Mouse (Mus musculus): Measurements from ENCODE around the gene Trmt1. TPM values are rescaled to one million over a fixed set of nuclear protein-coding genes. Genes with fewer than 3 reads are reported as not detected.
A peak's percentile ranks its signal among the peaks of the same experiment; 100 is the strongest.
"Not testable (repeated sequence)": the region's sequence is repeated elsewhere in the genome, so short reads cannot be mapped to it uniquely, and the experiment has no call there.

The Trmt1 gene
- total RNA-seq, 2 experiments from 2014 or later, result 109 to 113 TPM

DNA sequence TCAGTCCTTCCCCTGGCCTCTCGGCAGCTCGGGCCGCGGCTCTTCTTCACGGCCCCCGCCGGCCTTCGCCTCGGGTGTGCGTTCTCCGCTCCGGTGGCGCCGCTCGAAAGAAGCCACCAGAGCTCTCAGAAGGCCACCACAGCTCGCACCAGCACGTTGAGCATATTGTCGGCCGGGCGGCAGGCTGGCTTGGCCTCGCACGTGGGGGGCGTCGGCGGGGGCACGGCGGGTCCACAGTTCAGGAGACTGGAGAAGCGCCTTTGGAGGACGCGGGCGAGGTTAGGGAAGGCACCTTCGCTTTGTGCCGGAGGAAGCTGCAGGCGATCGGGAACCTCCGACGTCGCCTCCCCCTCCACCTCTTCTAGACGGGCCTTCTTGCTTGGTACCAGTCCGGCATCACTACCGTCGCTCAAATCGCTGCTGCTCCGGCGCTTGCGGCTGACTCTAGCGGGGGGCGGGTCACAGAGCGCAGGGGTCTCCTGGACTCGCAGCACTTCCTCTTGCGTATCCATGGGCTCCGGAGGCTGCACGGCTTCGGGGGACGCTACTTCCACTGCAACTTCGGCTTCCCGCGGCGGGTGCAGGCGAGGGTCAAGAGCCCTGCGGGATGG lies 24.0 kb upstream of the Trmt1 start:
- no peak for TF ChIP-seq CTCF (conservative IDR thresholded peaks at IDR 0.05)
- Histone ChIP-seq H3K27ac (peak overlapping the region; percentile 89), H3K4me3 (peak overlapping the region; percentile 85)
- no peak for DNase-seq (ENCODE audit: low spot score in 2 of 2)

DNA sequence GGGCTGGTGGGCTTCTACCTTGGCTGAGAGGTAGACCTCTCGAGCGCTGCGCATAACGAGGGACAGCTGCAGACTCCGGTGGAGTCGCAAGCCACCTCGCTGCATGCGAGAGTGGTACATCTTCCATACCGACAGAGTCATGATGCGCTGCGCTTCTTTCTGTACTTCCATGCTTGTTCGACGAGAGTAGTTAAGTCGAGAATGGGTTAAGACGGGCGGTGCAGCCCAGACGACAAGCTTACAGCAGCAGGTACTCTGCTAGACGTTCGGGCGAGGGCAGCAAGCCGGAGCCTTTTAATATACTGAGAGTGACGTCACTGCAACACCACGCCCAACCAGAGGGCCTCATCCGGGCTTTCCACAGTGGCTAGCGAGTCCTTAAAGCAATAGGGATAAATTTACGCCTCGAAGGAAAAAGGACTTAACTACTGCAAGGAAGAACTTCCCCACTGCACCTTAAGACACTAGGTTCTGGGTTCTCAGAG lies 23.5 kb upstream of the Trmt1 start, which contains the start of gene Ier2:
Ier2 (minus strand) TSS at position 272 of the 485 bp plus-strand sequence.
- peak within 1 kb of the TSS; percentile 89 for H3K27ac ChIP-seq
- TF ChIP-seq CTCF (conservative IDR thresholded peaks at IDR 0.05), result peak; percentile 34
- H3K4me3 ChIP-seq, result peak within 1 kb of the TSS; percentile 85
- peak; percentile 89 to 93 for DNase-seq (ENCODE audit: low spot score in 2 of 2)

DNA sequence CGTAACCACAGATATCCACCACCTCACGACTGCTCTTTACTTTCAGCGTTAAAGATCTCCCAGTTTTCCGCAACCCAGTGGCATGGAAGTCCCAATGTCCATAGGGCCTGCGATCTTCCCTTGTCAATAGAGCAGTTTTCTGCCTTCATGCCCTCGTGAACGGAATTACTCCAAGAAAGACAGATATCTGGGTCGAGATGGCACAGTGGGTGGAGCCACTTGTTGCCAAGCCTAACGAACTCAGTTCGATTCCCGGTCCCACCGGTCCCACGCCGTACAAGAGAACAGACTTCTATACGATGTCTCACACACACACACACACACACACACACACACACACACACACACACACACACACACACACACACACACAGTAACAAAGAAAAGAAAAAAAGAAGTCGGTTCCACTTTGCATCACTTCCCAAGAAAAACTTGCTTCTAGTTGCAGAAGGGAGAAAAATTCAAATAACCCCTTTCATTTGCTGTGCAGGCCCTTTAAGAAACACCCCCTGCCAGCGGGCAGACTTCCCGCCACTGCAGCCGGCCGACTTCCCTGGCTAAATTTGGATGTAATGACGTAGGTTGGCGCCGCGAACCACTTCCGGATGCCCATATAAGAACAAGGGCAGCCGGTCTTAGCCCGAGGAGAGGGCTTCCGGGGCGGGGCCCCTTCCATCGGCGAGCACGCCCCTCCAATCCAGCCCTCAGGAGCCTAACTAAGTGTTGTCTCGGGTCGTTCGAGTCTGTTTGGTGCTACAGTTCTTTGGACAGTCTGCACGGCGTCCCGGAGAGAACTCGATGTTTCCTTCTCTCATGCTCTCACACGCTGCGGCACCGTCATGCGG lies 22.4 kb upstream of the Trmt1 start:
- peak overlapping the region; percentile 86 for H3K27ac ChIP-seq
- peak overlapping the region; percentile 85 for H3K4me3 ChIP-seq
- TF ChIP-seq CTCF (conservative IDR thresholded peaks at IDR 0.05), result no peak
- peak; percentile 96 to 97 for DNase-seq (ENCODE audit: low spot score in 2 of 2)

DNA sequence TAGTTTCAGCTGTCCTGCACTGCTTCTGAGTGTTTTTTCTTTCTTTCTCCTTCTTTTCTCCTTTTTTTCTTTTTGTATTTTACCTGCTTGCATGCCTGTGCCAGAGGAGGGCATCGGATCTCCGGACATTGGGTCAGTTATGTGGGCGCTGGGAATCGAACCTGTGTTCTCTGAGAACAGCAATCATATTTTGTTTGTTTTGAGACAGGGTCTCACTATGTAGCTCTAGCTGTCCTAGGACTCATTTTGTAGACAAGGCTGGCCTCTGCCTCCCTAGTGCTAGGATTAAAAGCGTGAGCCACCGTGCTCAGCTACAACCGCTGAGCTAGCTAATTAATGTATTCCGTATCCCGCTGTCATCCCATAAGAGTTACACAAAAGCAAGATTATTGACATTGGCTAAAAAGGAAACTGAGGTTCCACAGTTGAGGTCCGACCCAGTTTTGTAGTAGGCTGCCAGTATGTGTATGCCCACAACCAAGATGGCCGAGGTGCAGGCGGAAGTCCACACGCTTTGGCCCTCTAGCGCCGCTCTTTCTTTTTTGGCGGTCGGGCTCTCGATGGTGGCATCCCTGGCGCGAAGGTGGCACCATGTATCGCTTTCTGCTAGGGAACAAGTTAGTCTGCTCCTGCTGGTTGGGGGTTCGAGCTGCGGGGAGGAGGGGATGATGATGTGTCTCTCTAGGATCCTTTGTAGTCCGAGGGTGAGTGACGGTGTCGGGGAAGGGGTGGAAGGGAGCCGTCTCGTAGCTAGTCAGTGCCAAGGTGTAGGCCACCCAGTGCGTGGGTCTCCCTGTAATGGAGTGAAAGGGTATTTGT lies 21.3 kb upstream of the Trmt1 start:
- Histone ChIP-seq H3K27ac (peak overlapping the region; percentile 86), H3K4me3 (peak overlapping the region; percentile 85)
- peak; percentile 79 to 85 for DNase-seq (ENCODE audit: low spot score in 2 of 2)
- peak; percentile 64 for TF ChIP-seq CTCF (conservative IDR thresholded peaks at IDR 0.05)

DNA sequence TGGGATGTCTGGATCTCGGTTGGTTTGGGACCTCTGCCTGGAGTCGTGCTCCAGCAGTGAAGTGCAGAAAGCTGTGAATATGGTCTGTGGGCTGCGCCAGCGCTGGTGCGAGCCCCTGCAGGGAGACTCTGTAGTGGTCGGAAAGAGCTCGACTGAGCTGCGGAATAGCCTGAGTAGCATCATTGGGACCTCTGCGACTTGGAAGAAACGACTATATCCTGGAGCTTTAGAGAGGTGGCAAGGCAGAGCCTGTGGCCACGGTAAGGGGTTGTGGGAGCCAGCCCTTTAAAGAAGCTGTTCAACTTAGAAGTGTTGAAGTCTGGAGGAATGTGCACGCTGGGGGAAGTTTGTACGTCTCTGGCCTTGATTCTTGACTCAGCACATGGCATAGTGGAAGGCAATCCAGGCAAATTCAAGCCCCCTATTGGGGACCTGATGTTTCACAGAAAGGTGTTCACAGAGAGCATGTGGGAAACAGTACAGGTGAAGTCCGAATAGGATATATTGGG lies 20.7 kb upstream of the Trmt1 start:
- Histone ChIP-seq H3K27ac (peak overlapping the region; percentile 86), H3K4me3 (peak overlapping the region; percentile 85)
- no peak for DNase-seq (ENCODE audit: low spot score in 2 of 2)
- TF ChIP-seq CTCF (conservative IDR thresholded peaks at IDR 0.05), result no peak

DNA sequence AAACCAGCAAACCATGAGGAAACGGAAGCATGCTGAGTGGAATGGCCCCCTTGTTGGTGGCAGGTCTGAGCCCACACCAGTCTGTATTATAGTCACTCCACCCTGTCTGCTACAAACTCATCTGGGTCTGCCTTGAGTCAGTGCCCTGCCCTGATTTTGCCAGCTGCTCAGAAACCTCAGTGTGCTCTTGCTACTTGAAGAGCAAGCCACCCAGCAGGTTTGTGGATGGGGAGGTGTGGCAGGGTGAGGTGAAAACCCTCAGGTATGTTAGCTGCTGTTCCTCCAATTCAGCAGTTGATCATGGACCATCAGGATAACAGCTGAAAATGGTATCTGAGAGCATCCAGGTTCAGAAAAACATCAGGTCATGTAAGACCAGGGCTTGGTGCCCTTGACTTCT lies 18.0 kb upstream of the Trmt1 start:
- no peak for DNase-seq (ENCODE audit: low spot score in 2 of 2)
- H3K4me3 ChIP-seq, result no peak overlapping the region
- no peak overlapping the region for H3K27ac ChIP-seq
- TF ChIP-seq CTCF (conservative IDR thresholded peaks at IDR 0.05), result no peak

DNA sequence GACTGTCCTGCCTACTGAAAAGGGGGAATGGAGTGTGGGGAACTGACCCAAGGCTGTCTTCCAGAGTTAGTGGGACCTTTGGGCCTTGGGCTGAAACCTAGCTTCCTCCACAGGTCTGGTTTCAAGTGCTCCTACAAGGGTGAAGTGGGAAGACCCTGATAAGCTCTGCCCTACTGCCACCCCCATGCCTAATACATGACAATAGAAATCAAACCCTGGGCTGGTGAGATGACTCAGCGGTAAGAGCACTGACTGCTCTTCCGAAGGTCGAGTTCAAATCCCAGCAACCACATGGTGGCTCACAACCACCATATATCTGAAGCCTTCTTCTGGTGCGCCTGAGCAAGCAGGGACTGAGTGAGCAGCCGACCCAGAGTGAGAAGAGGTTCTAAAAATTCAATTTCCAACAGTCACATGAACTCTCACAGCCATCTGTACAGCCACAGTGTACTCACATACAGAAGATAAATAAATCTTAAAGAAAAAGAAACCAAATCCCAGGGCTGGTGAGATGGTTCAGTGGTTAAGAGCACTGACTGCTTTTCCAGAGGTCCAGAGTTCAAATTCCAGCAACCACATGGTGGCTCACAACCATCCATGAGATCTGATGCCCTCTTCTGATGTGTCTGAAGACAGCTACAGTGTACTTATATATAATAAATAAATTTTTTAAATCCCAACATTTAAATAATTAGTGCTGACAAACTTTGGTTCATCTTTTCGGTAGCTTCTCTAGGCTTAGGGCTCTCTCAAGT lies 17.2 kb upstream of the Trmt1 start:
- TF ChIP-seq CTCF (conservative IDR thresholded peaks at IDR 0.05), result 0 out of 2 replicates have a peak, but pooled peaks have one; percentile 12
- DNase-seq (ENCODE audit: low spot score in 2 of 2), result no peak
- Histone ChIP-seq H3K27ac (no peak overlapping the region), H3K4me3 (no peak overlapping the region)

DNA sequence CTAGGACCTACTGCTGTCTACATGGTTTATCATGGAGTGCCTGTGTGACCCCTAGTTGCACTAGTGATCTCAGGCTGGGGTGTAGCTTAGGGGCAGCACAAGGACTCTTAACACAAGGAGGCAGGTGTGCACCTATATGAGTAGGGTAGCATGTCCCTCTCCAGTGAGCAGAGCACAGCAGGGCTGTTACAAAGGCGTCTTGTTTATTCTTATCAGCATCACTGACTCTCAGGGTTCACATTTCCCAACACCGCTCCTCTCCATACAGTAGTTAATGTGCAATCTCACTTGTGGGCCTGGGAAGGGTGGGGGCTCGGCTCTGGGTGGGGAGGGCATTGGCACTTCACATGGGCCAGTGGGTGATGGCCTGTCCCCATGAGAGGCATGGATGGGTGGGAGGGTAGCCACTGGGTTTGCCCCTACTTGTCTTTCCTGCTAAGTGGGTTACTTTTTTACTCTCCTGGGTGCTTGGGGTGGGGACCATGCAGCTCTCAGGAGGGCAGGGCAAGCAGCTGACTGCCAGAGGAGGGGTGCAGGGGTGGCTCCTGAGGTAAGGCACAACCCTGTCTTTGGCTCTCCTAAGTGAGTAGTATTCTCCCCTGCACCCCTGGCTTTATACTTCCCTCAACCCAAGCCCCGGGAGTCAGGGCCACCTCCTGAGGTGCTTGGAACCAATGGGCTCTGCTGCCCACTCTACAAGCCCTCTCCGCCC lies 15.7 kb upstream of the Trmt1 start:
- not testable (repeated sequence) for H3K4me3 ChIP-seq; H3K27ac ChIP-seq; DNase-seq (ENCODE audit: low spot score in 2 of 2)

DNA sequence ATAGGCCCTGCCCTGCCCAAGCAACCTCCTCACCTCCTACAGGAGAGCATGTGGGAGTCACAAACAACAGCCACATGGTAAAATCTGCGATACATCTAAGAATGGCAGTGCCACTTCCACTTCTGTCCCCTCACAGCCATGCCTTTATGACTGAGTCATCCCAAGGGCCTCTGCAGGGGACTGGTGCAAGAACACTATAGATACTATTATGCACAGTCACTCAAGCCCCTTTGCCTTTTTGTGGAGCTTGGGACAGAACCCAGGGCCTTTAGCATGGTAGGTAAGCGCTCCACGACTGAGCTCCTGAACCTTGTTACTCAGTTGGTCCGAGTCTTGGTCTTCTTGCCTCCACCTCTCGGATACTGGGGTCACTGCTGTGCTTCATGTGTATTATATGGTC lies 8.8 kb upstream of the Trmt1 start:
- no peak for DNase-seq (ENCODE audit: low spot score in 2 of 2)
- no peak overlapping the region for H3K27ac ChIP-seq
- TF ChIP-seq CTCF (conservative IDR thresholded peaks at IDR 0.05), result no peak
- H3K4me3 ChIP-seq, result no peak overlapping the region

DNA sequence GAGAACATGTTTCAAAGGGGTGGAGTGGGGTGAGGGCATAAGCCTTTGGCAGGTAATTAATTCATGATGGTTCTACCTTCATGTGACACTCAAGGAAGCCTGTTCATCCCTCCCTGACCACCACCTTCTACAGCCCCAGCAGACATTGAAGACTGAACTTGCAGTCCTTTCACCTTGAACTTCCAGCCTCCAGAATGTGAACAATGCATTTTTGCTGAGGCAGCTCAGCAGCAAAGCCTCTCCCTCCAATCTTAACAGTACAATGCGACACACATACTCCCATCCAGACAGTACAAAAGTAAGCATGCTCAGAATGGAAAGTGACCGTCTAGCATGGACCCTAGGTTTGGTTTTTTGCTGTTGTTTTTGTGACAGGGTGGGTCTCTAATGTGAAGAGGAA lies 4.6 kb upstream of the Trmt1 start:
- Histone ChIP-seq H3K4me3 (no peak overlapping the region), H3K27ac (no peak overlapping the region)
- TF ChIP-seq CTCF (conservative IDR thresholded peaks at IDR 0.05), result no peak
- DNase-seq (ENCODE audit: low spot score in 2 of 2), result no peak

DNA sequence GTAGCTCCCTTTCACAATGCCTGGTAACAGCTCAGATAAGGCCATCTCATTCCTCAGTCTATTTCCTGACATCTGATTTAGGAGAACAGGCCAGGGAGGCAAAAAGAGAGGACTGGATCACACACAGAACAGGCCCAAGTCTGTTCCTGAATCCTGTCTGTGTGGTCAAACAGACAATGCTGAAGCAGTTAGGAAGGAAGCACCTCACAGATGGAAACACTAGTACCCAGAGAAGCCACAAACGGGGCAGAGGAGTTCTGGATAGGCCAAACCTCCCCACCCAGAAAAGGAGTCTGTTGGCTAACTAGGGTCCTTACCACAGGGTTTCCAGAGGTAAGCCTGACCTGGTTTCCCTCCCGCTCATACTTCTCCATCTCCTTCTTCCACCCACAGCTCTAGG lies 3.9 kb upstream of the Trmt1 start:
- no peak for DNase-seq (ENCODE audit: low spot score in 2 of 2)
- H3K27ac ChIP-seq, result 0 out of 2 replicates have a peak overlapping the region, but pooled peaks have one; percentile 9
- TF ChIP-seq CTCF (conservative IDR thresholded peaks at IDR 0.05), result no peak
- no peak overlapping the region for H3K4me3 ChIP-seq
